Mouse (Mus musculus) embryonic fibroblast, embryonic 13.5 days (primary cell): ENCODE data around the gene Maea.

Source experiments
- CTCF ChIP-seq: IDR thresholded peaks from 2 replicates; pipeline ENCODE4 v1.5.1; 2011; ENCODE audit warnings: mild to moderate bottlenecking, control low read depth, low read length, moderate library complexity, borderline replicate concordance; ENCODE audit not compliant: insufficient read depth
- POLR2A ChIP-seq: IDR thresholded peaks from 2 replicates; pipeline ENCODE4 v1.6.1; 2011; ENCODE audit warnings: low read depth, mild to moderate bottlenecking, control low read depth, low read length, moderate library complexity

GRCm38 (mm10) chr5:33301801-33302200 lies 33.5 kb upstream of the Maea start:
- TF ChIP-seq CTCF = no peak
- TF ChIP-seq POLR2A = no peak
